Mouse (Mus musculus): ENCODE measurements around the gene Pitpnc1. TPM values are rescaled to one million over a fixed set of nuclear protein-coding genes. Genes with fewer than 3 reads are reported as not detected.

Gene Pitpnc1
- total RNA-seq, 1 experiment from 2014 or later, result 24.4 TPM

DNA sequence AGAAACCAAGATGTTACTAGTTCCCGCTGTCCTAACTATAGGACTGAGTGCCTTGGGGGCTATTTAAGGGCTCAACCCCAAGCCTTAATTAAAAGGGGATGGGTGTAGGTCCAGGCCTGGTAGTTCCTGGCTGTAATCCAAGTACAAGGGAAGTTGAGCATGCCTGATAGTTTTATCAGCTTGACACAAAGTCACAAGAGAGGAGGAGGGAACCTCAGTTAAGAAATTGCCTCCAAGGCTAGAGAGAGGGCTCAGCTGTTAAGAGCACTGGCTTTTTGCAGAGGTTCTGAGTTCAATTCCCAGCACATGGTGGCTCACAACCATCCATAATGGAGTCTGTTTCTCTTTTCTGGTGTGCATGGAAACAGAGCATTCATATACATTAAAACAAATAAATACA lies 128.1 kb downstream of the Pitpnc1 start:
- ATAC-seq (ENCODE audit: extremely low read depth, insufficient number of reproducible peaks, low FRiP score, poor library complexity, severe bottlenecking), result no peak

- no peak for ATAC-seq (ENCODE audit: extremely low read depth, insufficient number of reproducible peaks, low FRiP score, poor library complexity, severe bottlenecking)
These were observed 129.2 kb downstream of the Pitpnc1 start for GRCm38 (mm10) chr11:107341293-107341692.

DNA sequence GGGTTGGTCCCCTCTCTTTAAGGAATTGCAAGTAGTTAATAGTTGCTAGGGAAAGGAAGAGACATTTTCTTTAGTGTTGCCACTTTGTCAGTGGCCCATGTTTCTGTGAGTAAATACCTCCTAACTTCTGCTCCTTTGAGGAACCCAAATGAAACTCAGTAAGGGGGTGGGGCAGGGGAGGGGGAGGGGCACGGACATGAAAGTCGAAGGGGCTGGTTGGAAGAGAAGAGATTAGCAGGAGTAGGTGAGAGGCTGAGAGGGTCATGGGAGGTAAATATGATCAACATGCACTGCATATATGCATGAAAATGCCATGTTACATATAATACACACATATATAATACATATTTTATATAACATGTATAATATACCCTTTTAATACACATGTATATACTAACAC lies 129.7 kb downstream of the Pitpnc1 start:
- ATAC-seq (ENCODE audit: extremely low read depth, insufficient number of reproducible peaks, low FRiP score, poor library complexity, severe bottlenecking), result no peak

DNA sequence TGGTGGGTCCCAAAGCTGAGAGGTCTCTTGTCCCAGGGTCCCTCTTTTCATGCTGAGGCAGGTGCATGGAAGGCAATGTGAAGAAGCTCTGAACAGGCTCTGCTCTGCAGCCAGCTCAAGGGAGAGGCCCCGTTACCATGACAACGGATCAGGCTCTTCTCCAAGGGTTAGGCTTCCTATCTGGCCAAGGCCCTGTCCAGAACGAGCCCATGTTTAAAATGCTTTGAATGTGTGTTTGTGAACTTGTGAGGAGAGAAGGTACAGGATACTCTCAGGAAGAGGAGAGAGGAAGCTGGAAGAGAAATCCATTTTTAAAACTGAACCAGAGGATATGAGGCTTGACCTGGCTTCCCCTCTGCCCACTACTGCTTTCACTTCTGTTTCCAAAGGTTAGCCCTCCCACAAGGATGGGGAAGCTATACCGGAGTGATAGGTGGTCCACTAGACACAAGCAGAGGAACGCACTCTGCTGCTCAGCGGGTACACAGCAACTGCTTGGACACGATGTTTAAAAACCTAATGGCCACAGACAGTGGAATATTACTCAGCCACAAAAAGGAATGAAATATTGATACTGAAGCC lies 131.2 kb downstream of the Pitpnc1 start:
- ATAC-seq (ENCODE audit: extremely low read depth, insufficient number of reproducible peaks, low FRiP score, poor library complexity, severe bottlenecking), result no peak

GRCm38 (mm10) chr11:107337391-107338148 lies 132.9 kb downstream of the Pitpnc1 start:
- no peak for ATAC-seq (ENCODE audit: extremely low read depth, insufficient number of reproducible peaks, low FRiP score, poor library complexity, severe bottlenecking)

DNA sequence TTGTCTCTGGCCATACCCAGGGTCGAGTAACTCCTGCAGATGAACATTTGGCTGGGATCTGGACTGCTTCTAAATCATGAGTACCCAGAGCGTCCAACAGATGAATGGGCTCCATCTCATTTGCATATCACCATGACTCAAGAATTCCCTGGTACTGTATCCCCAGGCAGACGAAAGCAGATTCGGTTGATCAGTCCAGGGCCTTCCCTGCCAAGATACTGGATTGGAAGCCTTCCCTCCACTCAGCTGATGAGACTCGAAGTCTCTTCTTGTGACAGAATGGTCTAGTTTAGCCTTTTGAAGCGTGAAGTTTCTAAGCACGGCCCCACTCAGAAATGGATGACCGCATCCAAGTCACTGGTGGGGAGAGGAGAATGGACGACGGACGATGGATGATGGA lies 134.7 kb downstream of the Pitpnc1 start:
- no peak for ATAC-seq (ENCODE audit: extremely low read depth, insufficient number of reproducible peaks, low FRiP score, poor library complexity, severe bottlenecking)

DNA sequence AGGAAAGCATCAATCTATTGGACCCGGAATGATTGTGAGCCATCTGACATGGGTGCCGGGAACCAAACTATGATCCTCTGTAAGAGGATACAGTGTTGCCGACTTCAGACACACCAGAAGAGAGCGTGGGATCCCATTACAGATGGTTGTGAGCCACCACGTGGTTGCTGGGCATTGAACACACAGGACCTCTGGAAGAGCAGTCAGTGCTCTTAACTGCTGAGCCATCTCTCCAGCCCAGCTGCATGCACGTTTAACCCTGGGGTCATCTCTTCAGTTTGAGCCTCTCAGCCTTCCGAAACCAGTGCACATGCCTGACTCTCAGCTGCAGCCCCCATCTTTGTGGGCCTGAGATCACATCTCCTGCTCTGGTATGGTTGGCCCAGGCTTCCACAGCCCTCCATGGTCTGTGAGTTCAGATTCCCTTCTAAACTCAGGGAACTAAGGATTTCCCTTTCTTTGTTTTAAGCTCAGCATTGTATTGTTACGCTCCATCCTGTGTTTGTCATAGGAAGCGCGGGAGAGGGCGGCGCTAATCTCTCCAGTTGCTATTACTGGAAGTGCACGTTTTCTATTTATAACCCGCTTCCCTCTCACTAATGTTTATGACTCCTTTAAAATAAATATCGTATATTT lies 135.5 kb downstream of the Pitpnc1 start:
- ATAC-seq (ENCODE audit: extremely low read depth, insufficient number of reproducible peaks, low FRiP score, poor library complexity, severe bottlenecking), result no peak

GRCm38 (mm10) chr11:107332905-107333304 lies 137.6 kb downstream of the Pitpnc1 start:
- ATAC-seq (ENCODE audit: extremely low read depth, insufficient number of reproducible peaks, low FRiP score, poor library complexity, severe bottlenecking), result no peak

DNA sequence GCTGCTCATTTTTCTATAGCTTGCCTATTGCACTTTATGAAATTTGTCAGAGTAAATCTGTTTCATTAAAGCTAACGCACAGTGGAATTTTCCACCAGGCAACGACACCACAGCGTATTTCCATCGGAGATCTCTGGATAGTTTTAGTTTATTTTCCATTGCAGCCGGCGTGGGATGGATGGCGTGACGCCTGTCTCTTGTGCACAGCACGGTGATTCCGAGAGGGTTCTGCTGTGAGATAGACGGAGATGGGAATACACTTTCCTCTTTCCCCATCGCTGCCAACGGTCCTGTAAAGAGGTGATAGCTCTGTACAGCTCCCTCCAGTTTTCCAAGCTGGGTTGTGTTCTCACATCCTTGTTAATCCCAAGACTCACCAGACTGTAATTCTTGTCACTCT lies 138.2 kb downstream of the Pitpnc1 start:
- ATAC-seq (ENCODE audit: extremely low read depth, insufficient number of reproducible peaks, low FRiP score, poor library complexity, severe bottlenecking), result no peak

- ATAC-seq (ENCODE audit: extremely low read depth, insufficient number of reproducible peaks, low FRiP score, poor library complexity, severe bottlenecking), result no peak
These were observed 139.1 kb downstream of the Pitpnc1 start for GRCm38 (mm10) chr11:107331425-107331824.

DNA sequence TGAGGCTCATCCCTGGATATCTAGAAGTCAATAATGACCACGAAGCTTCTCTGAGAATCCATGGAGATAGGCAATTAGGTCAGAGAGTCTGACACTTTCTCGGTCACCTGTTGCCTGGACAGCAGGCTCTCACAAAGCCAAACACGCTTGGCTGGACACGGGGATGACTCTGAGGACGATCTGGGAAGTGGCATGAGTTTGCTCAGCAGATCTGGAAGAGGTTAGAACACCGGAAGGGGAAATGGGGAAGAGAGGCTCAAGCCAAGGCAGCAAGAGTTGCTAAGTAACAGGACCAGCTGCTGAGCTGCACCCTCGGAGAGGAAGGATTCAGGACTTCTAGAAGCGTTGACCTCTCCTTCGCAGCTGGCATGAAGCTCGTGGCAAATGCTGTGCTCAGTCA lies 143.2 kb downstream of the Pitpnc1 start:
- ATAC-seq (ENCODE audit: extremely low read depth, insufficient number of reproducible peaks, low FRiP score, poor library complexity, severe bottlenecking), result no peak

DNA sequence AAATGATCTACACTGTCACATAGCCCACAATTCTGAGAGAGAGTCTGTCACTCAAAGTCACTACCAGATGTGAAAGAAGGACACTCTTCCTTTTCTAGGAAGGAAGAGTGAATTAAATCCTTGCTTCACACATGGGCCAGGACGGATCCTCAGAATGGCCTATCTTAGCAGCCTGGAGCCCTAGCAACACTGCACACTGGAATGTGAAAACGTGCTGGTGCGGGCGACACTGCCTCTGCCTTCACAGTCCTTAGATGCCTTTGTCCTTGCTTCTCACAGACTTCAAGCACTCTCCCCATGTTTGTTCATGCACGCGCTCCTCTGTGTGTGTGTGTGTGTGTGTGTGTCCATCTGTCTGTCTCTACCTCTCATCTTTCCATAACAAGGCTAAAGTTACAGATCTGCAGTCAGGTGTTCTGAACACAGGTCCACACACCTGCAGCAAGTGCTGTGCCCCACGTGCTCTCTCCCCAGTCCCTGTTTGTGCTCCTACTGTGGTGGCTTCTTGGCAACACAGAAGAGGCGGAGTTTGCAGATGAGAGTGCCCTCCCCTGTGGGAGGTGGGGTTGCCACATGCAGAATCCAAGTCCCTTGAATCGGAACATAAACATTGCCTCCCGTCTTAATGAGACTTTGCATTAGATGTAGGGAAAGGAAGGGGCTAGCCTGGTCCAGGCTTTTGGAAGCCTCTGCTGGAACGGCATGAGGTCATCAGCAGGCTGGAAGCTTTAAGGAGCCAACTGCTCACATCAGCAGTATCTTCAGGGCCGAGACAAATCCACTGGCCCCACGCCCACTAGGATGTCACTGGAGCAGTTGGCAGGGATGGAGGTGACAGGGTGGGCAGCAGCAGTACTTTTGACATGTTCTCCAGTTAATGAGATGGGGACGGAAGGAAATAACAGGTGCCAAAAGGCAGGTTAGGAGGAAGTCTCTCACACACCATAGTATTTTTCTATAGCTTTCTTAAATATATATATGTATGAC lies 144.5 kb downstream of the Pitpnc1 start:
- no peak for ATAC-seq (ENCODE audit: extremely low read depth, insufficient number of reproducible peaks, low FRiP score, poor library complexity, severe bottlenecking)

DNA sequence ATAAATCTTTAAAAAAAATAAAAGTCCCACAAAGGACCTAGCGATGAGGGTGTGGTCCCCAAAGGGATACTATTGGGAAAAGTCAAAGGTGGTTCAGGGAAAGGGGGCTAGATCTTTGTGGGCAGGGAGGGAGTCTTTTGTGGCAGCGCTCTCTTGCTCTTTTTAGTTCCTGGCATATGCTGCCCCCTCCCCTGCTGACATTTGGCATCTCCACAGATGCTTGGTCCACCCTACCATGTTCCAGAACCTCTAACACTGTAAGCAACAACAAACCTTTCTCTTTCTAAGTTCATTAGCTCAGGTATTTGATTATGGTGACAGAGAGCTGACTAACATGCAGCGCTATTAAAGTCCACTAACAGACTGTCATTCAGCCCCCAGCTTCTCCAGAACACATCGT lies 145.3 kb downstream of the Pitpnc1 start:
- ATAC-seq (ENCODE audit: extremely low read depth, insufficient number of reproducible peaks, low FRiP score, poor library complexity, severe bottlenecking), result no peak

GRCm38 (mm10) chr11:107323173-107323572 lies 147.3 kb downstream of the Pitpnc1 start:
- ATAC-seq (ENCODE audit: extremely low read depth, insufficient number of reproducible peaks, low FRiP score, poor library complexity, severe bottlenecking), result no peak

DNA sequence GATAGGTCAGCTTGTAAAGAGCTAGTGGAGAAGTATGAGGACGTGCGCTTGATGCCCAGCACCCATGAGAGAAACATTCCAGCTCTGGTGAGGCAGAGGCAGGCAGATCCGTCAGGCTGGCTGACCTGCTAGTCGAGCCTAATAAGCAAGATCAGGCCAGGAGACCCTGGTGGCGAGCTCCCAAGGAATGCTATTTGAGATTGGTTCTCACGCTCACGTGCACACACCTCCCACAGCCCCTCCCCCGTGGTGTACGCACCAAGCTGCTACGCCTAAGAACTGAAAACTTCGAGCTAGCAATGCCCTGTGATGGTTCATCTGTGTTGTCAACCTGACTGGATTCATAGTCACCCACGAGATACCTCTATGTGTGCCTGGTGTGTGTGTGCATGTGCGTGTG lies 148.3 kb downstream of the Pitpnc1 start:
- no peak for ATAC-seq (ENCODE audit: extremely low read depth, insufficient number of reproducible peaks, low FRiP score, poor library complexity, severe bottlenecking)

DNA sequence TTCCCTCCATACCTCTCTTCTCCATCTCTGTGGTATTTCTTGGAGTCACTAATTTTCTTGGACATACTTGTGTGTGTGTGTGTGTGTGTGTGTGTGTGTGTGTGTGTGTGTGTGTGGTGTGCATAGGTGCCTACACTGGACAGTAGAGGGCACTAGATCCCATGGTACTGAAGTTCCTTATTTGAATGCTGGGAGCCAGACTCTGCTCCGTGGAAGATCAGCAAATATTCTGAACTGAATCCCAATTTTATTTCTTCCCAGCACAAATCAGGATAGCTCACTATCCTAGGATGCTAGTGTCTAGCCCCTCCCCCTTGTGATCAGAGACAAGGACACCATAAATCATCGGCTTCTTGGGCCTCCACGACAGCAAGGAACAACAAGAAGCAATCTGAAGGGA lies 148.7 kb downstream of the Pitpnc1 start:
- ATAC-seq (ENCODE audit: extremely low read depth, insufficient number of reproducible peaks, low FRiP score, poor library complexity, severe bottlenecking), result no peak

GRCm38 (mm10) chr11:107319861-107320260 lies 150.6 kb downstream of the Pitpnc1 start:
- ATAC-seq (ENCODE audit: extremely low read depth, insufficient number of reproducible peaks, low FRiP score, poor library complexity, severe bottlenecking), result no peak

GRCm38 (mm10) chr11:107317653-107318281 lies 152.7 kb downstream of the Pitpnc1 start:
- ATAC-seq (ENCODE audit: extremely low read depth, insufficient number of reproducible peaks, low FRiP score, poor library complexity, severe bottlenecking), result no peak

DNA sequence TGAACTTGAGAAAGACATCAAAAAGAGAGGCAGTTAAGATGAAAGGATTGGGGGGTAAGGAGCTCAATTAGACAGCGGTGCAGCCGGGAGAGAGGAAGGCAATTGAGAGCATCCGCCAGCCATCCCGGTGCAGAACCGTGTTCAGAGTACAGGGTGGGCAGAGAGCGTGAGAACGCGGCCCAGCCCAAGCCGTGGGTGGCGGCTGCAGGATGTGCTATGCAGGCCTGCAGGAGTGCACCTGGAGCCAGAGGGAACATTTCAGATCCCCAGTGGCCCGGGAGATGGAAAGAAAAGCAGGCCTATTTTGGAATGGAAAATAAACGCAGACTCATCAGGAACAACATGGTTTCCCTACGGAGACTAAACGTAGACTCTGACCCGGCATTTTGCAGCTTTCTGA lies 155.0 kb downstream of the Pitpnc1 start:
- ATAC-seq (ENCODE audit: extremely low read depth, insufficient number of reproducible peaks, low FRiP score, poor library complexity, severe bottlenecking), result no peak
